Mouse (Mus musculus) erythroblast, adult 5-6 weeks (primary cell): ENCODE data around the gene 1700066M21Rik. TPM values are rescaled to one million over a fixed set of nuclear protein-coding genes. Genes with fewer than 3 reads are reported as not detected.

Experiments
- ATAC-seq: replicated peaks from 2 replicates; pipeline ENCODE4 v1.8.0; 2016; ENCODE audit warnings: moderate number of reproducible peaks, mild to moderate bottlenecking, moderate TSS enrichment, inconsistent platforms; ENCODE audit not compliant: poor library complexity, low FRiP score, severe bottlenecking
- total RNA-seq, 2 experiments: library from RNA; stranded (forward) in 1 of 2; stranded (reverse) in 1 of 2; fragments of 150-400 nt in 1 of 2; fragments of 200-764, 138-1000 nt in 1 of 2; gene quantifications; 2 replicates each; pipeline versions ENCODE4 v1.2.3 to v1.2.4; 2015 to 2017; ENCODE audit warnings: low replicate concordance in 2 of 2

1700066M21Rik gene
- total RNA-seq, 2 experiments from 2014 or later = 0.96 to 1.9 TPM

- ATAC-seq = no peak
These were observed 13.8 kb downstream of the 1700066M21Rik start for GRCm38 (mm10) chr1:57390993-57391790.

DNA sequence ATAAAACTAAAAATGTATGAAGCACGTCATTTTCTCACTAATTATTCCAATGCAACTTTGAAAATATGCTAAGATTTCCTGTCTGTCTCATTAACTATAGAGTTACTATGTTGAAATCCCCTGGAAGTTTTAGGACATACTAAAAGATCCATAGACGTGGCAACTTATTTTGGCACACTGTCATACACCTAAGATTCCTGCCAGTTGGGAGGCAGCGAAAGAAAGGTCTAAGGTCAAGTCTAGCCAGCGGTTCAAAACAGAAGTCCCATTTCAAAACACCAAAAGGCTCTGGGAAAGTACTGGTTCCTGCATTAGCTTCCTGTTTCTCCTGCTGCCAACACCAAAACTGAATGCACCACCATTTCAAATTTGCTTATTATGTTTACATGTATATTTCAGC, 15.0 kb downstream of the 1700066M21Rik start:
- ATAC-seq = no peak

DNA sequence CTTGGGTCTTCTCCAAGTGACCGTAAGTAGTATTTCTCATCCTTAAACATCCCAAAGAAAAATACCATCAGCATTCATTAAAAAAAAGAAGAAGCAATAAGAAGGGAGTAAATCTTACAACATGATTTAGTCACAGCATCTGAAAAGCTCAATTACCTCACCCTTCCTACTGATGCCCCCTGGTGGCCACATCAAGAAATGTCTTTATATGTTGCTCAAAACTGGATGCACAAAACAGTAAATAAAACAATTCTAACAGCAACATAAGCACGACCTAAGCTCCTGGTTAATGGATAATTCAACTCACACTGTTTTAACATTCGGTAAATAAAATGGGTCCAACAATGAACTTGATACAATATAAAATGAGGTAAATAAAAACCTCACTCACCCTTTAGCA, 16.6 kb downstream of the 1700066M21Rik start:
- peak; percentile 74 for ATAC-seq

DNA sequence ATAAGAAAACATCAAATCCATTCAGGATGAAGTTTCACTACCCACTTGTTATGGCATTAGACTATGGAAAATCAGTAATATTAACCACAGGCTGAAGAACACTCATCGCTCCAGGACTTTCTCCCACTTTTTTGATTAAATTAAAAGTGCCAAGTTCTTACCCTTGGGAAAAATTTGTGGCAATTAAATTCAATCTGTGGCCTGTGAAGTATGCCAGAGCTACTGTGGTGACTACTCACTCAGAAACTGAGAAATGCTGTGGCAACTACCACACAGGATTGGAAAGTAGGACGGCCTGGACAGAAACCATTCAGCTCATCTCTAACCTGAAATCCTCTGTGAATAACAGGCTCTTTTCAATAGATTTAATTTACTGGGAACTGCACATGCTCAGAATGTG, 22.9 kb downstream of the 1700066M21Rik start:
- ATAC-seq = no peak

- ATAC-seq = no peak
These were observed 23.5 kb downstream of the 1700066M21Rik start for GRCm38 (mm10) chr1:57400877-57401276.

DNA sequence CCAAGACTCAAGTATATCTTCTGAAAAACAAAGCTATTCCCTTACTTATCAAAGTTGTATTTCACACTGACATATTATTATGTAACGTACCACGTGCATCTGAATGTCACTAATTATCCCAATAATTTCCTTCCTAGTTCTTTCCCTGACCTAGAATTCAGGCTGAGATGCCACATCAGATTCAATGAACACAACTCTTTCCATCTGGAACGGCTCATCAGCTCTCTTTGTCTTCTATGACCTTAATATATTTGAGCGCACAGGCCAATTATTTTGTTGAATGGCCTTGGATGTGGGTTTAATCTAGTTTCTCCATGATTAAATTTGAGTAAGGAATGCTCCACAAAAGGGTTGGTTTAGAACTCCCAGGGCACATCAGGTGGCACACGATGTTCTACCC, 24.7 kb downstream of the 1700066M21Rik start:
- ATAC-seq = no peak

DNA sequence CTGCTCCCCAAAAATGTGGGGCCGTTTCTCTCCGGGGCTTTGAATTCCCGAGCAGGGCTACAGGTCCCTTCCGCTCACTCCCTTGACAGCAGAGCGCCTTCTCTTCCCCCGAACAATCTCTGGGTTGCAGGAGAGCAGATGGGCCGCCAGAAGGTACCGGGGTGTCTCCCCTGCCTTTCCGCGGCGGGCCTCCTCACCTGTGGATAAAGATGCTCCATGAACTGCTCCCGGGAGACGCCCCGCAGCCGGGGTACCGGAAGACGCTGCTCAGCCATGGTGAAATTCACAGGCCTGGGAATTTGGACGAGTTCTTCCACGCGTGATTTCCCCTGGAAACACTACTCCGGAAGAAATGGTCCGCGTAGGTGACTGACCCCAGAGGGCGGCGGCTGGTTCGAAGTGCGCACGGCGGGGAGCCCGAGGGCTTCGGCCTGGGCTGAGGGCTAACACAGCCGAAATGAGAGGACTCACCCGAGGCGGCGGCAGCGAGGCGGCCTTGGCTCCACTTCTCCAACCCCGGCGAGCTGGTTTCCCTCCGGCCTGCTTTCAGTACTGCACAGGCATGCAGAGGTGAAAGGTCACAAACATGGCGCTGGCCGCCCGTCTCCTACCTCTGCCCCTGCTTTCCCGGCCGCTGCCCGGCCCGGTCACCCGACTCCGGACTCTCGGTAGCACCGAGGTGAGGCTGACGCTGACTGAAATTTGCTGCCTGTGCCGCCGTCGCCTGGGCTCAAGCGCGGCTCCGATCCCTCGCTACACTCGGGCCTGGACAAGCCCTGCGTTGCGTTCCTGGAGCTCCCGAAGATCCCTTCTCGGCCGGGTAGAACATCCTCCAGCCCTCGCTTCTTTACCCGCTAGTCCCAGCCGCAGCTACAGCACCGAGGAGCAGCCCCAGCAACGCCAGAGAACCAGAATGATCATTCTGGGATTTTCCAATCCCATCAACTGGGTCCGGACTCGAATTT, 29.0 kb downstream of the 1700066M21Rik start, which contains the start of the genes Maip1 and Tyw5:
Gene Maip1 (plus strand): TSS at position 142 of the 965 bp plus-strand sequence.
Gene Tyw5 (minus strand): TSS at position 915 of the 965 bp plus-strand sequence.
- ATAC-seq = peak; percentile 89

DNA sequence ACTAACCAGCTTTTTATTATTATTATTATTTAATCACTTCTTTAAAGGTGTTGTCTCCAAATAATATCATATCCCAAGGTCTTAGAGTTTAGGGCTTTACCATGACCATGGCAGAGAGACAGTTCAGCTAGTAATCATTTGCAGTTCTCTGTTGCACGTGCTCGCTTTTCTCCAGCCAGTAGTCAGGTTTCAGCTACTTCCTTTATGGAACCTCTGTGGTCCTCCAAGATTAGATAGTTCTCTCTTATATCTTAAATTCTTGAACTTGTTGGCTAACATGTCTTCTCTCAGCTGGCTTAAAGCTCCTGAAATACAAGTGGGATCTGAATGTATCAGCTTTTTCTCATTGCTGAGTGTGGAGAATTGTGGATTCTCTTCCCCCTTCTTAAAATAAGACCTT, 31.6 kb downstream of the 1700066M21Rik start:
- no peak for ATAC-seq

- no peak for ATAC-seq
These were observed 36.0 kb downstream of the 1700066M21Rik start for GRCm38 (mm10) chr1:57413397-57413796.

DNA sequence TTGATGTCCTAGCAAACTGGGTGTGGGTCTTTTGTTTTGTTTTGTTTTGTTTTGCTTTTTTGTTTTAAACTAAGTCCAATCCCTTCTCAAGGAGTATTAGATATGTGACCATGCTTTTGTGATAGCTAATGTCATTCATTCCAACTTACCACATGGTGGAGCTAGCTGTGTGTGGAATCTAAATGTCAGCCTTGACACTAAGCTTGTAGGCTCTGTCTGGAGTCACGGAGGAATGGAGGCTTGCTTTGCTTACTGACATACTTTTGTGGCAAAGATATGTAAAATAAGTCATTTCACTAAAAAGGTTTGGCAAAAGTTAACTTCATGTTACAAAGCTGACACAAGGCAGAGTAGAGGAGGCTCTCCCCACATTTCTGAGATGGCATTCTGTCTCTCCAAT, 46.3 kb downstream of the 1700066M21Rik start:
- ATAC-seq = no peak

DNA sequence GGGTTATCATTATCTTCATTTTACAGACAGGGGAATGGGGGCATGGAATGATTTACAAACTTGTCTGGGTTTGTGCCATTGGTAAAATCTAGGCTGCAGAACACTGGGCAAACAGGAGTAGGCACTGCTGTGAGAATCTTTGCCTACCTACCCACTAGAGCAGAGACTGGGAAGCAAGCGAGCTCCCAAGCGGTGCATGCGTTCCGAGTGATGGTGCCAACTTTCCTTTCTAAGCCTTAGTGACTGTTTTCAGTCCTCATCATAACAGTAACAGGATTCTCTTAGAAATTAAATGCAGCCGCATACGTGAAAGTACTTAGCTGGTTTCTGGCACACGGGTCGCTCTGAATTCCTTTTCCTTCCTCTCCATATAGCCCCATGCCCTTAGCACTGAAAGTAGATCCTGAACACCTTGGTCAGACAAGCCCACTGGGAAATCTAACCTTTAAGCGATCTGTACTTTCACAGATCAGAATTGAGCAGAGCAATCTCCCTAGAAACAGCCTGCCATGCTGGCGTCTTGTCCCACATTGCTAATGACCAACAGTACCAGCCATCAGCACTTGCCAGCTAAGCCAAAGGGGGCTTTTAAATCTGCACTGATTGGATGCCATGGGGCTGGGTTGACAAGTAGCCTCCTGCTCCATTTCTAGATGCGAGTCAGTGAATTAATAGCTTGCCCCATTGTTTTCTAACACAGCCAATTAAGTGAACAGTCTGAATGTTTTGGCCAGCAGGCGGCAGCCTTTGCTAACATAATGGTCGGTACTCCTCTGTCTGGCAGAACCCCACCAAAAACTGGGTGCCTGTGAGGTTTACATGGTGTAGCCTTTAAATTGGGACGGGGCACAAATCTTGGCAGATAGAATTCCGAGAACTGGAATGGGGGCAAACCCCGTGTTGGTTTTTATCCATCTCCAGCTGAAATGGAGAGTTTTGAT, 51.2 kb downstream of the 1700066M21Rik start:
- ATAC-seq = no peak

DNA sequence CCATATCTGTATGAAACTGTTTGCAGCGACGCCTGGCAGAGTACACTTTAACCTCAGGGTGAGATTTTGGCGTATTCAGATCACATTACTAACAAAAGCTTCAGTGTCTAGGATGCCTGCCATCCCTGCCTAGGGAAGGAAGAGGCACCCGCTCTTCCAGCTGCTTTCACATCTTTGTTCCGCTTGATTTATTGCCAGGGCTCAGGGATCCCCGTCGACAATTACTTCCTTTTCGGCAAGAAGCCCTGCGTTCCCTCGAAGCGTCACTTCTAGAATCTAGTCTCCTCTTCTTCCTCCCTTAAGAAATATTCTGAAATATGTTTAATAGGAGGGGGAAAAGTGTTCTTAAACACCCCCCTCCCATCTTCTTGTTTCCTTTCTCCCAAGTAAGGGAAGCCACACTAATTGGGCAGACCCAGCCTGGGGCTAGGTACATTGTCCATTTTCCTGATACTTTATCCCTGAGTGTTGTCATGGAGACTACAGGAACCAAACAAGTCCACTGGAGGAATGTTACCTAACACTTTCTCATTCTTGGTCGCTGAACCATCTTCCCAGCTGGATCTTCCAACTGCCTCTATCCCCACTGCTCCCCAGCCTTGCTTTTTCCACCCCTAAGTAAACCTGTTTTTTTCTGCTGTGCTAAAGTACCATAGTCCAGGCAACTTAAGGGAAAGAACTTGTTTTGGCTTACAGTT, 52.5 kb downstream of the 1700066M21Rik start:
- ATAC-seq = no peak

DNA sequence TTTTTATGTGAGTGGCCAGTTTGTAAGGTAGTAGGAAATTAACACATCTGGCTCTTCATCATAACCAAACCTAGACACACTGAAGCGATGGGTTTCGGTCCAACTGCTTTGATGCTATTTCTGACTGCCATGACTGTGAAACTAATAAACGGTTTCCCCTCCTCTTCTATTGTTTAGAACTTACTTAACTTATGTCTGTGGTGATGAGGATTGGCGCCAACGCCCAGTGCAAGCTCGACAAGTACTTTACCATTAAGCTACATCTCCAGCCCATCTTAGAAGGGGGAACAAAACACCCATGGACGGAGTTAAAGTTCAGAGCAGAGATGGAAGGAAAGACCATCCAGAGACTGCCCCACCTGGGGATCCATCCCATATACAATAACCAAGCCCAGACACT, 55.7 kb downstream of the 1700066M21Rik start:
- no peak for ATAC-seq

Other genes starting within 250 kb of the 1700066M21Rik start
- 1.3 and 2.7 TPM in 2 replicates for gene Maip1, start 28.7 kb downstream of the 1700066M21Rik start, total RNA-seq (2015; ENCODE audit: low replicate concordance)
- 2.1 and 3.0 TPM in 2 replicates for gene Maip1, start 28.7 kb downstream of the 1700066M21Rik start, total RNA-seq (2017; ENCODE audit: low replicate concordance)
- 4.6 and 10.7 TPM in 2 replicates for gene Tyw5, start 29.5 kb downstream of the 1700066M21Rik start, total RNA-seq (2015; ENCODE audit: low replicate concordance)
- 3.5 and 14.7 TPM in 2 replicates for gene Tyw5, start 29.5 kb downstream of the 1700066M21Rik start, total RNA-seq (2017; ENCODE audit: low replicate concordance)